Mouse (Mus musculus) lung, postnatal 14 days (tissue): Measurements from ENCODE around the gene BC017158.

Source experiments
- DNase-seq: peaks from one replicate; pipeline ENCODE4 v3.0.0; 2021

Gene BC017158

DNA sequence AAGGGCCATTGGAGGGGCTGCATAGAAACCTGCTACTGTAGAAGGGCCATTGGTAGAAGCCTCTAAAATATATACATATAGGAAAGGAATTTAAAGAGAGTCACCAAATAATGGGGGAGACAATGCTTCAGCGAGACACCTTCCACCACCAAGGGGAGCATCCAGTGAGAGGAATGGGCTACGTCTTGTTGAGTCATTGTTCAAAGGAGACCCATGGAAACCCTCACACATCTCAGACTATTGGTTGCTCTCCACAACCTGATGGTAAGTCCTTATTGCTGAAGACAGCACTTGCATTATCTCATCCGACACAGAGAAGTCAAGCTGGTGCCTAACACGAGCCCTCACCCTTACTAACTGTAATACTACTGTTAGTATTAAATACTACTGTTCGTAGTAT is 42.2 kb downstream of the BC017158 start:
- no peak for DNase-seq

DNA sequence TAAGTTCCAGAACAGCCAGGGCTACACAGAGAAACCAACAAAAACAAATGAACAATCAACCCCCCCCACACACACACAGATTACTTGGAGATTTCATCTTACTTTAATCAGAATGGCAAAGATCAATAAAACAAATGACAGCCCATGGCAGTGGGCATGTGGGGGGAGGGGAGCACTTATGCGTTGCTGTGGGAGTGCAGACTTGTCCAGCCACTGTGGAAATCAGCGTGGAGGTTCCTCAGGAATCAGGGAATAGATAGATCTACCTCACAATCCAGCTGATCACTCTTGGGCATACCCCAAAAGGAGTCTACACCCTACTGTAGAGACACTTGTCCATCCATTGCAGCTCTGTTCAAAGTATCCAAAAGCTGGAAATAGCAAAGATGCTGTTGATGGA is 43.0 kb downstream of the BC017158 start:
- DNase-seq, result no peak

DNA sequence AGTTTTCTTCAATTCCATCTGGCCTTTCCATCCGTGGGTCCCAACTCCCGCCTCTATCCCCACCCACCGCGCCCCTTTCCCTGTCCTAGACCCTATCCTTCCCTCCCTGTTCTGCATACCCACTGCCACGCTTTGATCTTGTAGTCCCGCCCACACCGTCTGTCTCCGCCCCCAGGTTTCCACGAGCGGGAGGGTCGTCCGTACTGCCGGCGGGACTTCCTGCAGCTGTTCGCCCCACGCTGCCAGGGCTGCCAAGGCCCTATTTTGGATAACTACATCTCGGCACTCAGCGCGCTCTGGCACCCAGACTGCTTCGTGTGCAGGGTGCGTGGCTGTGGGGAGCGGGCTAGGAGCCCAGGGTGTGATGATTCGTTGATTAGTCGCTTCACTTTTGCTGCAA is 45.4 kb downstream of the BC017158 start:
- DNase-seq, result peak; percentile 39

DNA sequence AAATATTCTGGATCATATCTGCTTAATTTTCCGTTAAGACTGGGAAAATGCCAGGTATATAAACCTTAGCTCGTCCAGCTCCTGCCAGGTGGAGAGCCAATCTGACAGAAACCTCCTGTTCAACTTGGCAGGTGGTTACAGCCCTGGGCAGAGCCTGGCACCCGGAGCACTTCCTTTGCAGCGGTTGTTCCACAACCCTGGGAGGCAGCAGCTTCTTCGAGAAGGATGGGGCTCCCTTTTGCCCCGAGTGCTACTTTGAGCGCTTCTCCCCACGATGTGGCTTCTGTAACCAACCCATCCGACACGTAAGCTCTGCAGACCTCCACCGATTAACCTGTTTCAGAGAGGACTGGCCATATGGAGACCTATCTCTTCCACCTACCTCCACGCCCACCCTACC is 46.0 kb downstream of the BC017158 start:
- no peak for DNase-seq

DNA sequence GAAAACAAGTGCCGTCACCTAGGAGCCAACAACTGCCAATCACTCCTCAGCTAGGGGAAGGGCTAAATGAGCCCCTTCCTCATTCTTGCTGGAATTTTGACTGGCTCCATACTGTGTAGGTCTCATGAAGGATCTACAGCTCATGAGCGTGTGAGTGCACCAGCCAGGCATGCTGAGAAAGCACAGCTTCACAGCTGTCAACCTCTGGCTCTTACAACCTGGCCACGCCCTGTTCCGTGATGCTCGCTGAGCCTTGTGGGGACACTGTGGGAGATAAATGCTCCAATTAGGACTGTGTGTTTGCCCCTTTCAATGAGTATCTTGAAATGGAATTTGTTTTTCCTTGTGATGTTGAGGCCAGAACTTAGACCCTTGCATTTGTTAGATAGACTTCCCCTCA is 48.0 kb downstream of the BC017158 start:
- no peak for DNase-seq

DNA sequence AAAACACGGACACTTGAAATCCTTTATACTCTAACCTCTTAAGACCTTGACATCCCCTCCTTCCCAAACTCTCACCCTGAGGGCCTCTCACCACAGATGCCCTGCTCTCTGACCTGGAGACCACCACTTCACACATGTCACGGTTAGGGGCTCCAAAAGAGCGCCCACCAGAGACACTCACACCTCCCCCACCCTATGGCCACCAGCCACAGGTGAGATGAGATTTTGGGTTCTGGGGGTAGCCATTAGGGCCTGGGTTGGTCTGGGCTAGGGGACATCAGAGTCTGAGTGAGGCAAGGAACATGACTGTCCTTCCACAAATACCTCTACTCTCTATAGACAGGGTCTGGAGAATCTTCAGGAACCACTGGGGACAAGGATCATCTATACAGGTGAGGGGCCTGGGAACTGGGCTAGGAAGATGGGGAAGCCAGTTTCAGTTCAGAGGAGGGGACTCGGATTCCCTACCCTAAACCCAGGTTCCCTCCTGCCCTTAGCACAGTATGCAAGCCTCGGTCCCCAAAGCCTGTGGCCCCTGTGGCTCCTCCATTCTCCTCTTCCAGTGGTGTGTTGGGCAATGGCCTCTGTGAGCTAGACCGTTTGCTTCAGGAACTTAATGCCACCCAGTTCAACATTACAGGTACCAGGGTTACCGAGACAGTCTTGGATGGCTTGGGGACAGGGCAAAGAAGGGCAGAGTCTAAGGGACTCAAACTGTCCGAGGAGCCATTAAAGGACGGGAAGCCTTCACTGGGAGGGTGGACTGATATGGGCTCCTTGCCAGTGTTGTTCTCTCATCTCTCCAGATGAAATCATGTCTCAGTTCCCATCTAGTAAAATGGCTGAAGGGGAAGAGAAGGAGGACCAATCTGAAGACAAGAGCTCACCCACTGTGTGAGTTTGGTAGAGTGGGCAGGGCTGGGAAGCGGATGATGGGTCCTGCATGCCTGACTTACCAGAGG is 49.6 kb downstream of the BC017158 start:
- no peak for DNase-seq

DNA sequence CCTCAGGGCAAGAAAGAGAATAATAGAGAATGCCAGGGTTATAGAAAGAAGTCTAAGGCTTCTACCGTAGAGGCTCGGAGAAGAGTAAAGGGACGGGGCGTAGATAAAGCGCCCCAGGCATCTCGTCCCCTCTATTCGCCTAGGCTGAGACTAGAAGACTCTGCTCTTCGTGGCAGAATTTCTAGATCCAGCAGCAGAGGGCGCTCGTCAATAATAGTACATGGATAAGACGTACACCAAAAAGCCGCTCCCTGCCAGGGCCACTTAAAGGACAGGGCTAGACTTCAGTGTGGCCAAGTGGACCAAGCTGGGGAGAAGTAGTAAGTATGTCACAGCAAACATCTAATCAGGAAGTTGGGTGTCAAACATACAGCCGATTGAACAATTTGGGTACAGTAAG is 50.5 kb downstream of the BC017158 start:
- DNase-seq, result peak; percentile 95

DNA sequence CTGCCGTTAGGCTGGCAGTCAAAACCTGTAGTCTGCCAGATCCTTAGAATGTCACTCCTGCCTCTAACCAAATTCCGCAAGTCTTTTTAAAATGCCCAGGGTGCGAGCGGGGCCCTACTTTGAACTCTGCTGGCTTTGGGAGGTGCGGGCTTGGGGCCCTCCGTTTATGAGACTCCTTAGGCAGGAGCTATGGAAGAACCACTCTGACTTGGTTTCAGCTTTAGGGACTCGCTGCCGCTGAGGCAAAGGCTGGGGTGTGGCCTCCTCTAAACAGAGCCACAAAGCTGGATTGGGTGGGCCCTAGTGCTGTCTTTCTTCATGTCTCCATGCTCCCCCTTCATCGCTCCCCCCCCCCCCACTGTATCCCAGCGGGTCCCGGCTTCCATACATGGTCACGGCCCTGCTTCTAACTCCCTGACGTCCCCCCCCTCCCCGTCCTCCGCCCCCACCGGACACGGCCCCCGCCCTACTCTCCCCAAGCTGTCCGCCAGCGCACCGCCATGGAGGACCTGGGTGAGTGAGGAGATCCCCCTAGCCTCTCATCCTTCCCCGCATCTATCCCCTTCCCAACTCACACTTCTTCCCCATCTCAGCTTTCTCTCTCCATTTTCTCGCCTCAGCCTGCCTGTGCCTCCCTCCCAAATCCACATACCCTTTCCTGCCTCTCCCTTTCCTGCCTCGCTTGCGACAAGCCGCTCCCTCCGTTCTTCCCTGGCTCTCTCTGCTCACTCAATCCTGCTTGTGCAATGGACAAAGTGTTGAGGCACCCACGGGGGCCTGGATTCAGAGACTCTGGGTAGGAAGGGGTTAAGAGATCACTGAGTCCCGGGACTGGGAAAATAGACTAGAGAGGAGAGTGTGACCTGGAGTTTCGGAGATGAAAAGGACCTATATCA is 51.2 kb downstream of the BC017158 start, which contains the start of gene Tgfb1i1:
TSS of gene Tgfb1i1 (plus strand) at position 317 of the 896 bp plus-strand sequence.
- DNase-seq, result peak; percentile 76

DNA sequence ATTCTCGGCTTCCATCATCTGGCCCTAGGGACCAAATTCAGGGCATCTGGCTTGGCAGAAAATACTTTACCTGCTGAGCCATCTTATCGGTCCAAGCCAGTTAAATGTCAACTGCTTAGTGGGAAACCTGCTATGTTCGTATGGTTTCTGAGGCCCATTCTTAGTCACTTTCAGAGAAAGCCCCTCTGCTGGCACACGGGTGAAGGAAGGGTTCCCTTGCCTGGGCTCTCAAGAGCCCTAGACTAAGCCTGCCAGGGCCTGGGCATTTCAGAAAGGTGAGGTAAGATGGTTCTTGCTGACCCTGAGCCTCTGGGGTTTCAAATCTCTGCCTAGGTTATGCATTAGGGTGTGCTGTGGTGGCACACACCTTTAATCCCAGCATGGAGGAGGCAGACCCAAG is 52.4 kb downstream of the BC017158 start:
- no peak for DNase-seq

DNA sequence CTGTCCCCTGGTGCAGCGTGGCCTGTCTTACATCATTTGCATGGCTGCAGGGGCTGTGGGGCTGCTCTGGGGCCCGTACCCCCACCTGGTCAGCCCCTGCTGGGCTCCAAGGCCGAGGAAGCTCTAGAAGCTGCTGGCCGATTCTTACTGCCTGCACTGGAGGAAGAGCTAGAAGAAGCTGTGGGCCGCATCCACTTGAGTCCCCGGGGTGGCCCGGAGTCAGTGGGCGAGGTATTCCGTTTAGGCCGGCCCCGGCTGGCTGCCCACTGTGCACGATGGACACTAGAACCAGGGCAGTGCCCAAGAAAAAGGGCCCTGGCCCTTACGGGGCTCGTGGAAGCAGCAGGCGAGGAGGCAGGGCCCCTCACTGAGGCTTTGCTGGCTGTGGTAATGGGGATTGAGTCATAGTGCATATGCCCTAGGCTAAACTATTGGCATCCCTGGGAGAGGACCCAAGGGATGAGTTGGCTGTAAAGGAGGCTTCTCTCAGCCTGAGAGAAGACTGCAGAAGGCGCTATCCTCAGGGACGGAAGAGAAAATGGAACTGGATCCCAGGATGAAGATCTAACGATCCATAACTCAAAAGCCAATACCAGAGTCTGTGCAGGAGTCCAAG is 53.5 kb downstream of the BC017158 start:
- DNase-seq, result no peak

DNA sequence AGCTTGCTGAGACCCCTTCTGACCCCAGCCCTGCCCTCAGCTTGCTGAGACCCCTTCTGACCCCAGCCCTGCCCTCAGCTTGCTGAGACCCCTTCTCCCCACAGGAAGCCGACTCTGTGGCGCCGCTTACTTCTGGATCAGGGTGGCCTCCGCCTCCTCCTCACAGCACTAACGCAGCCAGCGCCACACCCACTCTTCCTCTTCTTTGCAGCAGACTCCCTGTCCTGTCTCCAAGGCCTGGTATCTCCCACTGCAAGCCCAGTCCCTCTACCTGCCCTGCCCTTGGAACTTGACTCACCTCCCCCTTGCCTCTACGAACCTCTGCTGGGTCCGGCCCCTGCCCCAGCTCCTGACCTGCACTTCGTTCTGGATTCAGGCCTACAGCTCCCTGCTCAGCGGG is 54.0 kb downstream of the BC017158 start:
- no peak for DNase-seq

DNA sequence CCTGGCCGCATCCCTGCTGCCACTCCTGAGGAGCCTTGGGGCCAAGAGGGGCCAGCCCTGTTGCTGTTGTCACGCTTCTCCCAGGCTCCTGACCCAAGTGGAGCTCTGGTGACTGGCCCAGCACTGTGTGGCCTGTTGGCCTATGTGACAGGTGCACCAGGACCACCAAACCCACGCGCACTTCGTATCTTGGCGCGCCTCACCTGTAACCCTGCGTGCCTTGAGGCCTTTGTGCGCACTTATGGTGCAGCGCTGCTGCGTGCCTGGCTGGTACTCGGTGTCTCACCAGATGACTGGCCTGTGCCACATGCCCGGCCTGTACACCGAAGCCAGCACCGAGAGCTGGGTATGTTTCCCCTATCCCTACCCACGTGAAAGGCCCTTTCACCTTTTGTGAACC is 55.6 kb downstream of the BC017158 start:
- no peak for DNase-seq

DNA sequence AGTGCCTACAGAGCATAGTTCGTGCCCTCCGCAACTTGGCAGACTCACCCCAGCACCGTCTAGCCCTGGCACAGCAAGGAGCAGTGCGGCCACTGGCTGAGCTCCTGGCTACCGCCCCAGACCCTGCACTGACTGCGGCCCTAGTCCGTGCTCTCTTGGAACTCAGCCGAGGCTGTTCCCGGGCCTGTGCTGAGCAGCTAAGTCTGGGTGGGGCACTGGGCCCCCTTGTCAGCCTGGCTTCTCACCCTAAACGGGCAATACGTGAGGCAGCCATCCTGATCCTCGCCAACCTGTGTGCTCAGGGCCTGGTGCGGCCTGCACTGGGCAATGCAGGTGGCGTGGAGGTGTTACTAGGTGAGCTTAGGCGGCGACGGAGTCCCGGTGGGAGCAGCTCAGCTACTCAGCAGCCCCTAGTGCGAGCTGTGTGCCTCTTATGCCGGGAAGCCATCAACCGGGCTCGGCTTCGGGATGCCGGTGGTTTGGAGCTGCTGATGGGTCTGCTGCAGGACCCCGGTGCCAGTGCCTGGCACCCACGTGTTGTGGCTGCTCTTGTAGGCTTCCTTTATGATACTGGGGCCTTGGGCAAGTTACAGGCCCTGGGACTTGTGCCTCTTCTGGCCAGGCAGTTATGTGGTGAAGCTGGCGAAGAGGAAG is 57.7 kb downstream of the BC017158 start:
- no peak for DNase-seq

DNA sequence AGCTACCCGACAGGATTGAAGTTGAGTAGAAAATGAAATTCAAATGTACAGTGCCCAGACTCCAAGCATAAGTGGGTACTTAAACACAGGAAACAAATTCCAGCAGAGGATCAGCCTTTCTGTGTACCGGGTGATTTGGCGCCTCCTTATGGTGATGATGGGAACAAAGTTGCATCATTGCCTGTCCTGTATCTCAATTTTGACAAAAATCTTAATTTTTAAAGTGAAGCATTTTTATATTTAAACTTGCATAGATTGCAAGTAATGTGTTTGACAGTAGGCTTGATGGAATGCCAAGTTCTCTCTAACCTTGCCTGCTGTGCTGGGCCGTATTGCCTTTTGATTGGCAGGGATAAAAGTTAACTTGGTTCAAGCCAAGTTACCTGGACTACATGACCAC is 59.0 kb downstream of the BC017158 start:
- peak; percentile 63 for DNase-seq

DNA sequence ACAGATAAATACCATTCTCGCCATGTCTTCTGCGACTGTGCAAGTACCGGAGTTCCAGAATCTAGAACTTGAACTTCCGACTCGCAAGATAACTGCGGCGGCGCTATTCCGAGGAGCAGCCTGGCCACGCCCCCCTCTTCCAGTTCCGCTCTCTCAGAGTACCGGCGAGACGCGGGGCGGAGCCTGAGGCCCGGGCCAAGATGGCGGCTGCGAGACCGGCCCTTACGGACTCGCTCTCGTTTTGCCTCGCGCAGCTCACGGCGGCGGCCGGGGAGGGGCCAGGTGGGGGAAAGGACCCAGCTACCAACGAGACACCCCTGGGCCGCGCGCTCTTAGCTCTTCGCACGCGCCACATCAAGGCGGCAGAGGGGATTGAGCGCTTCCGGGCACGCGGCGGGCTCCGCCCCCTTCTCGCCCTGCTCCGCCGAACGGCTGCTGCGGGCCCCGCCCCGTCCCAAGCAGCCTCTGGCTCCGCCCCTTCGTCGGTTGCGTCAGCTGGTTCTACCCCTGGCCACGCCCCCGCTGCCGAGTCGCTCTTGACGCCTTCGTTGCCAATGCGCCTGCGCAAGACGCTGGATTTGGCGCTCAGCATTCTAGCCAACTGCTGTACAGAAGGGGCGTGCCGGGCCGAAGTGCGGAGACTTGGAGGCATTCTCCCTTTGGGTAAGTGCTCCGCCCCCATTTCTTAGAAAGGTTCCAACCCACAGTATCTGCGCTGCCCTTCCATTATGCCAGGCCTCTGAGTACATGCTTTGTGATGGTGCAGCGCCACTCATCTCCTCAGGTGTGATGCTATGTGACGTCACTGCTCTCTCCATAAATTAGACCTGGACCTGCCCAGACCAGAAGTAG is 59.8 kb downstream of the BC017158 start, which contains the start of gene 9130023H24Rik:
TSS of gene 9130023H24Rik (minus strand) at position 105 of the 852 bp plus-strand sequence.
- peak; percentile 100 for DNase-seq

DNA sequence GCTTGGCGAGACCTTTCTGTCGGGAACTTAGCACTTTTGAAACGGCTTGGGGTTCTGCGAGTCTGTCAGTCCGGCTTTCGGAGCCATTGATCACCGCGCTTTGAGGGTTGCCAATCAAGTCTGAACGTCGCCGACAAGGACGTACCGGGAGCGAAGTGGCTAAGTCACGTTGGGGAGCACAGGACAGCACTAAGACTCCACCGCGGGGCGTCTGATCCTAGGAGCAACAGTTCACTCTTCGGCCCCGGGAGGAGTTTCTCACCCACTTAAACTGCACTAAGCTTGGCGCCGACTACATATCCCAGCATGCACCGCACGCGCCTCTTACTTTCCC is 60.4 kb downstream of the BC017158 start:
- no peak for DNase-seq

DNA sequence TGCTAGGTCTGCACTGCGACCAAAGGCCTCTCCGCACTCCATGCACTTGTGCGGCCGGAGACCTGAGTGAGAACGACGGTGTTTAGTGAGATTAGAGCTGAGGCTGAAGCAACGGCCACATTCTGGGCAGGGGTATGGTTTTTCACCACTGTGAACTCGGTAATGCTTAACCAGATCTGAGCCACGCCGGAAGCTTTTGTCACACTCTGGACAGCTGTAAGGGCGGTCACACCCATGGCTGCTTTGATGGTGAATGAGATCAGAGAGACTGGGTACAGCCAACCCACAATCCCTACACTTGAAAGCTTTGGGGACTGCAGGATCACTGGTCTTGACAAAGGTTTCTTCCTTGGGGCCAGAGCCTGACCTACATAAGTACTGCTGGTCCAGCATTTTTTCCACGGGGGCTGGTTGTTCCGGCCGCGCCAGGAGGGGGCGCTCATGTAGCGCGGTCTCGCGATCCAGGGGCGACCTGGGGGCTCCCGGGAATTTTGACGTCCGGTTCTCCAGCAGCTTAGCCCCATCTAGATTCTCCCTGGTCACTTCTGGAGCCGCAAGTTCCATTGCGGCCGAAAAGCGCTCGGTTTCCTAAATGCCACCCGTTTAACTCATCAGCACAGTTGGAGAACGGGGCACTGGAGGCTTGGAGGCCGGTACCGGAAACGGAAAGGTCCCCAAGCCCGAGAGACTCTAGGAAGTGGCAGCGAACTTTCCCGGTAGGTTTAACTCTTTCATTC is 60.9 kb downstream of the BC017158 start, which contains the start of gene Armc5:
TSS of gene Armc5 (plus strand) at position 487 of the 737 bp plus-strand sequence.
- DNase-seq, result peak; percentile 88

DNA sequence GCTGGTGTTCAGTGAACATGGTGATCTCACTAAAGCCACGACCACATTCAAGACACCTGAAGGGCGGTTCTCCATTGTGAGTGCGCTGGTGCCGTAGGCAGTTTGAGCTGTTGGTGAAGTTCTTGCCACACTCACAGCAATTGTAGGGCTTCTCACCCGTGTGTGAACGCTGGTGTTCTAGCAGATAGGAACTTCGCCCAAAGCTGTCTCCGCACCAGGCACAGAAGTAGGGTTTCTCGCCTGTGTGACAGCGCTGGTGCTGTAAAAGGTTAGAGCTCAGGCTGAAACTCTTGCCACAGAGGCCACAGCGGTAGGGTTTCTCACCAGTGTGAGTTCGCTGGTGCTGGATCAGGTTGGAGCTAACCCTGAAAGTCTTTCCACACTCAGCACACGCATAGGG is 61.5 kb downstream of the BC017158 start:
- DNase-seq, result no peak

DNA sequence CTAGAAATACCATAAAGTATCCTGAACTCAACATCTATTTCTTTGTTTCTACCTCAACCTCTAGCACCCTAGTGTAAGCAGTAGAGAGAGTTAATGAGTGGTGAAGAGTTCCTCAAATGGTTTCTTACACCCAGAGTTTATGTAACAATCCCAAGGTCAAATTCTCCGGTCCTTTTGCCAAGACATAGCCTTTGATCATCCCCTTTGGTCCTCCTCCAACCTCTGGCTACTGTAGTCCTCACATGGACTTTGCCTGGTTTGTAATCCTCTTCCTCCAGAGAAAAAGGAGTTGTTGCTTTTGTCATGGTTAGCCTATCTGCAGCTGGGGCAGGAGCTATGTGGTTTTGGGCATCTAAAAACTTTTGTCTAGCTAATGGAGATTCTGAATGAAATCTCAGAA is 62.5 kb downstream of the BC017158 start:
- no peak for DNase-seq

DNA sequence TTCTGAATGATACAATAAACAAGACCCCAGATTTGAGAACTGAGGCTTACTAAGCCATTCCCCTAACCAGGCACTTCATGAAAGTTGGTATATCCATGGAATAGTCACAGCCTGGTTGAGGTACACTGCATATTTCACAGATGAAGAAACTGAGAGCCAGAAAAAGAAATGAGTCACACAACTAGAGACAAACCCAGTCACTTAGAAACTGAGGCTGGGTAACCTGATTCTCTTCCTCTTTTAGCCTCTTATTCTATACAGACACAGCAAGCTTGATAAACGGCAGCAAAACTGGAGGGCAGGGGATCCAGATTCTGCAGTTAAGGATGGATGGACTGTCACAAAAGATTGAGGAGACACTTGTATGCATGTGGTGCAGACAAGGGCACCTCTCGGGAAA is 63.2 kb downstream of the BC017158 start:
- DNase-seq, result no peak

DNA sequence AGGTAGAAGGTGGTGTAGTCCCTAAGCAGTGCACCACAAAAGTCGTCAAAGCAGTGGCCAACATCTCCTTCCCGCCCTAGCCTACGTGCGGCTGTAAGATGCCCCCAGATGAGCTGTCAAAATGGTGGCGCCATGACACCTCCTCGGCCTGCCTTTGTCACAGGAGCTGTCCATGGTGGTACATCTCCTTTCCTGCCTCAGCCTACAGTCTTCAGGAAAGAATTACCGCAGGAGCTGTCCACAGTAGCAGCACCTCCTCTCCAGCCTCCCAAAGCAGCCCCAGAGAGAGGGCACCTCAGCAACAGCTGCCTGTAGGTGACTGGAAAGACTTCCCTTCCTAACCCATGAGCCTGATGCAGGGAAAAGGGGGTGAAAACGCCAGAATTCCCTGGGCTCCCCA is 66.2 kb downstream of the BC017158 start:
- DNase-seq, result no peak
